Mouse (Mus musculus) heart, embryonic 14.5 days (tissue): ENCODE data around the gene Fermt3. TPM values are rescaled to one million over a fixed set of nuclear protein-coding genes. Genes with fewer than 3 reads are reported as not detected.

Experiments used
- ATAC-seq: fragments of 200-750 bp; cut with Nextera tagmentation; 2 replicates; pipeline ENCODE4 v1.8.0; 2017; ENCODE audit warnings: low read depth, moderate TSS enrichment; ENCODE audit not compliant: insufficient number of reproducible peaks, insufficient read depth, low FRiP score
- H3K27ac ChIP-seq, 2 experiments: fragments of 200-500 bp in 1 of 2; fragments of 300-500 bp in 1 of 2; sonication (generic) in 1 of 2; replicated peaks in 1 of 2; 2 replicates each; pipeline ENCODE4 v1.5.1; 2012 to 2014; ENCODE audit warnings: low read depth in 2 of 2, low read length in 2 of 2, control low read depth in 1 of 2, mild to moderate bottlenecking in 1 of 2, mixed read lengths in 1 of 2; ENCODE audit not compliant: control insufficient read depth in 1 of 2, insufficient read depth in 1 of 2
- H3K27me3 ChIP-seq: fragments of 300-500 bp; sonication (generic); 2 replicates; pipeline ENCODE4 v1.6.1; 2014; ENCODE audit warnings: mild to moderate bottlenecking, low read length, control low read depth; ENCODE audit not compliant: control insufficient read depth, insufficient read depth
- H3K36me3 ChIP-seq: fragments of 300-500 bp; sonication (generic); 2 replicates; pipeline ENCODE4 v1.6.1; 2014; ENCODE audit warnings: mild to moderate bottlenecking, control low read depth, low read length, mixed read lengths; ENCODE audit not compliant: control insufficient read depth, insufficient read depth
- H3K4me1 ChIP-seq, 2 experiments: fragments of 200-500 bp in 1 of 2; fragments of 300-500 bp in 1 of 2; sonication (generic) in 1 of 2; 2 replicates each; pipeline ENCODE4 v1.6.1; 2012 to 2014; ENCODE audit warnings: low read length in 2 of 2, control low read depth in 1 of 2, mixed read lengths in 1 of 2; ENCODE audit not compliant: control insufficient read depth in 2 of 2, insufficient read depth in 2 of 2
- H3K4me2 ChIP-seq: fragments of 300-500 bp; sonication (generic); 2 replicates; pipeline ENCODE4 v1.6.1; 2014; ENCODE audit warnings: mild to moderate bottlenecking, low read length
- H3K4me3 ChIP-seq, 2 experiments: fragments of 200-500 bp in 1 of 2; fragments of 300-500 bp in 1 of 2; sonication (generic) in 1 of 2; 2 replicates each; pipeline ENCODE4 v1.5.1; 2012 to 2014; ENCODE audit warnings: low read length in 2 of 2, mild to moderate bottlenecking in 2 of 2, control low read depth in 1 of 2, low read depth in 1 of 2, moderate library complexity in 1 of 2; ENCODE audit not compliant: control insufficient read depth in 1 of 2, insufficient read depth in 1 of 2
- H3K9ac ChIP-seq: fragments of 300-500 bp; sonication (generic); 2 replicates; pipeline ENCODE4 v1.6.1; 2014; ENCODE audit warnings: mild to moderate bottlenecking, low read length
- H3K9me3 ChIP-seq: fragments of 300-500 bp; sonication (generic); 2 replicates; pipeline ENCODE4 v1.6.1; 2016; ENCODE audit warnings: low read length, control low read depth; ENCODE audit not compliant: control insufficient read depth
- WGBS: fragments of 180-500 bp; shearing (Covaris S2); extraction: QIAGEN DNeasy Blood & Tissue Kit; methylation state at CpG from one replicate; pipeline ENCODE4 v1.1.7; 2014; 5-methylcytosine and 5-hydroxymethylcytosine counted together
- polyA plus RNA-seq: library from polyadenylated mRNA; unstranded; fragments of >200 nt; fragmentation: Nextera tagmentation; extraction: Ambion mirVana; gene quantifications from 2 replicates; pipeline ENCODE4 v1.2.1, GENCODE M21; 2014

Fermt3 gene
- polyA plus RNA-seq, 1 experiment from 2014 or later: 5.2 TPM

DNA sequence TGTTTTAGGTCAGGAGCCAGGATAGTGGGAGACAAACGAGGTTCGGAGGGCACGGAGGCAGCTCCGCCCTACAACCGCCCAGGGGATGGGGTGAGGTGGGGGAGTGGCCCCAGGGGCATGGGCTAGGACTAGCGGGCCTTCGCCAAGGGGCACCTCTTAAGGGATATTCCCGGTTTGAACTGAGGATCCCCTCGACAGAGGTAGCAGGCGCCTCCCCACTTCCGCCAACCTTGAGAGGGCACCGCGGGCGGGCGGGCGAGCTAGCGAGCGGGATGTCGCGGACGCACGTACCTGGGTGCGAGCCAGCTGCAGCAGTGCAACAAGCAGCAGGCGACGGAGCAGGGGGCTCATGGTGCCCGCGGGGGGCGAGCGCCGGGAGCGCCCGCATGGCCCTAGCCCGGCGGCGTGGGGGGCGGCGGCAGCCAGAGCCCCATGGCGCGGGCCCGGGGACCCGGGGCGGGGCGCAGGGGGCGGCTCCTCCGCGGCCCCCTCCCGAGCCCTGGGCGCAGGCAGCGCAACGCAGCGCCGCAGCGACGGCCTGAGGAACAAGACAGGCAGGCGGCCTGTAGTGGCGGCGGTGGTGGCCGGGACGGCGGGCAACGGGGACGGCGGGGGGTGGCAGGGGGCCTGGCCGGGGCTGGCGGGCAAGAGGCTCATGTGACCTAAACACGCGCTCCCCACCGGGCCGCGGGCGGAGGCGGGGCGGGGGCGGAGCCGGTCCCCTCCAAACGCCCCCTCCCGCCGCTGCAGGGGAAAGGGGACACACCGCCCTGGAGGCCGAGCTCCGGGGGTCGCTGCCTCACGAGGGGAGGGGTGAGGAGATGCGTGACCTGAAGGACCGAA lies 32.0 kb downstream of the Fermt3 start, which contains the start of gene Vegfb:
Vegfb (minus strand) TSS at position 591 of the 843 bp plus-strand sequence.
- Histone ChIP-seq H3K9me3 (no peaks in the 10 kb centered on the region), H3K4me1 (peaks cover 12 to 22% of the 10 kb centered on the region in 2 experiments), H3K4me3 (peak within 1 kb of the TSS; percentile 69 to 81), H3K9ac (peak within 1 kb of the TSS; percentile 90), H3K27me3 (no peaks in the 10 kb centered on the region), H3K4me2 (peak within 1 kb of the TSS; percentile 75), H3K27ac (peak within 1 kb of the TSS; percentile 91 to 98), H3K36me3 (peaks cover 39% of the 10 kb centered on the region)
- under 1% methylated on average over 75 of the region's 85 CpGs for WGBS
- ATAC-seq: peak; percentile 53

GRCm38 (mm10) chr19:6985951-6986708 lies 33.1 kb downstream of the Fermt3 start:
- 62% methylated on average over 10 of the region's 10 CpGs for WGBS

DNA sequence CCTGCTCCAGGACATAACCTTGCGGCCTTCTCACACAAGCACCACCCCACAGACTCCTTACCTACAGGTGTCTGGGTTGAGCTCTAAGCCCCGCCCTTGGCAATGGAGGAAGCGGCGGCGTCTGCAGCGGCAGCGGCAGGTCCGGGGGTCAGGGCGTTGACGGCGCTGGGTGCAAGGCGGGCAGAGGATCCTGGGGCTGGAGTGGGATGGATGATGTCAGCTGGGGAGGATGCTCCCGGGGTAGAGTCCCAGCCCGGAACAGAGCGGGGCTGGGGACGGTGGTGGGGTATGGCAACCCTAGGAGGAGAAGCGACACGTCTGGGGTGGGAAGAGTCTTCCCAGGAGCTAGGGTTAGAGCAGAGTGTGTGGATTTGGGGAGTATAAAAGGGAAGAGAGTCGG lies 34.0 kb downstream of the Fermt3 start:
- Histone ChIP-seq H3K27me3 (no peaks in the 10 kb centered on the region), H3K36me3 (peaks cover 49% of the 10 kb centered on the region), H3K4me2 (no peak overlapping the region), H3K9me3 (no peaks in the 10 kb centered on the region), H3K9ac (0 out of 2 replicates have a peak overlapping the region, but pooled peaks have one; percentile 90), H3K27ac (no peak overlapping the region), H3K4me3 (no peak overlapping the region), H3K4me1 (peaks cover 13 to 25% of the 10 kb centered on the region in 2 experiments)
- no peak for ATAC-seq
- 81% methylated on average over 19 of the region's 19 CpGs for WGBS

More at GRCm38 (mm10) chr19:6985951-6986708, 33.1 kb downstream of the Fermt3 start:
- Histone ChIP-seq H3K4me2 (peak overlapping the region; percentile 75), H3K27ac (peak overlapping the region; percentile 91 to 98; a peak in 3 of 4 replicates), H3K4me1 (peaks cover 13 to 23% of the 10 kb centered on the region in 2 experiments), H3K4me3 (peak overlapping the region; percentile 69 to 81), H3K9me3 (no peaks in the 10 kb centered on the region), H3K36me3 (peaks cover 49% of the 10 kb centered on the region), H3K27me3 (no peaks in the 10 kb centered on the region), H3K9ac (peak overlapping the region; percentile 90)
- ATAC-seq: no peak

GRCm38 (mm10) chr19:6983621-6984020 lies 35.6 kb downstream of the Fermt3 start:
- no peaks in the 10 kb centered on the region for H3K9me3 ChIP-seq
- H3K9ac ChIP-seq: no peak overlapping the region
- H3K27me3 ChIP-seq: no peaks in the 10 kb centered on the region
- no peak overlapping the region for H3K4me2 ChIP-seq
- no peak for ATAC-seq
- H3K36me3 ChIP-seq: peaks cover 49% of the 10 kb centered on the region
- H3K4me3 ChIP-seq: no peak overlapping the region
- H3K27ac ChIP-seq: no peak overlapping the region
- WGBS: 95% methylated on average over 5 of the region's 5 CpGs
- peaks cover 20 to 31% of the 10 kb centered on the region in 2 experiments for H3K4me1 ChIP-seq

DNA sequence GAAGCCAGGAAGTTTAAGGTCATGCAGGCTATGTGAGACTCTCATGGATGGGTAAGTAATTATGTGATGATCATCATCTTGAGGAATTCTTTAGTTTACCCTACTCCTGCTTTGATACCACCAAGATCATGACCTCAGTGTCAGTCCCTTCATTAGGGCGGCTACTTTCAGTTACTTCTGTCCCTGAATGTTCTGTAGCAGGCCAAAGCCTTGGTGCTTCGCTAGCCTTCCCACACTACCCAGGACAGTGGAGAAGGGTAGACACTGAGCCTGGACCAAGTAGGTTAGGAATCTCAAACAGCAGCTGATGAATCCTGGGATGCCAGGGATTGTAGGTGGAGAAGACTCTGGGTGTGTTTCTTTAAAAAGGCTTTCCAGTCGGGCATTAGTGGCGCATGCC lies 37.8 kb downstream of the Fermt3 start:
- H3K27ac ChIP-seq: peak overlapping the region; percentile 14 to 97; a peak in 2 of 4 replicates
- H3K27me3 ChIP-seq: no peaks in the 10 kb centered on the region
- ATAC-seq: no peak
- peaks cover 23 to 40% of the 10 kb centered on the region in 2 experiments for H3K4me1 ChIP-seq
- H3K4me3 ChIP-seq: peak overlapping the region in 1 of 2 experiments; percentile 75; a peak in 2 of 4 replicates
- peak overlapping the region; percentile 71 for H3K4me2 ChIP-seq
- peaks cover 70% of the 10 kb centered on the region for H3K36me3 ChIP-seq
- 86% methylated on average over 4 of the region's 4 CpGs for WGBS
- H3K9ac ChIP-seq: peak overlapping the region; percentile 85; the same call in 1 of the 2 replicates
- no peaks in the 10 kb centered on the region for H3K9me3 ChIP-seq

GRCm38 (mm10) chr19:6980381-6981093 lies 38.7 kb downstream of the Fermt3 start, which contains the start of gene Fkbp2:
Fkbp2 (minus strand) TSS chr19:6980501.
- H3K9ac ChIP-seq: peak within 1 kb of the TSS; percentile 85
- H3K27ac ChIP-seq: peak within 1 kb of the TSS; percentile 97 to 99
- WGBS: under 1% methylated on average over 38 of the region's 38 CpGs
- ATAC-seq: peak; percentile 88
- peaks cover 18 to 38% of the 10 kb centered on the region in 2 experiments; a peak in 3 of 4 replicates for H3K4me1 ChIP-seq
- H3K4me3 ChIP-seq: peak within 1 kb of the TSS; percentile 75 to 80
- peak within 1 kb of the TSS; percentile 71 for H3K4me2 ChIP-seq
- no peaks in the 10 kb centered on the region for H3K27me3 ChIP-seq
- no peaks in the 10 kb centered on the region for H3K9me3 ChIP-seq
- peaks cover 66% of the 10 kb centered on the region for H3K36me3 ChIP-seq
